Mouse (Mus musculus) hindbrain, embryonic 13.5 days (tissue): ENCODE results near the gene Syn3. TPM values are rescaled to one million over a fixed set of nuclear protein-coding genes. Genes with fewer than 3 reads are reported as not detected.
A peak's percentile ranks its signal among the peaks of the same experiment; 100 is the strongest.

Experiments used
- ATAC-seq: fragments of 200-750 bp; cut with Nextera tagmentation; 2 replicates; pipeline ENCODE4 v1.8.0; 2017; ENCODE audit warnings: moderate TSS enrichment; ENCODE audit not compliant: low FRiP score
- H3K27ac ChIP-seq: fragments of 300-500 bp; sonication (generic); 2 replicates; pipeline ENCODE4 v1.5.1; 2015; ENCODE audit warnings: inconsistent platforms, mild to moderate bottlenecking, moderate library complexity
- H3K27me3 ChIP-seq: fragments of 300-500 bp; sonication (generic); 2 replicates; pipeline ENCODE4 v1.6.1; 2015; ENCODE audit warnings: mild to moderate bottlenecking, inconsistent platforms
- H3K36me3 ChIP-seq: fragments of 300-500 bp; sonication (generic); 2 replicates; pipeline ENCODE4 v1.6.1; 2015; ENCODE audit warnings: mild to moderate bottlenecking, inconsistent platforms
- H3K4me1 ChIP-seq: fragments of 300-500 bp; sonication (generic); replicated peaks from 2 replicates; pipeline ENCODE4 v1.6.1; 2015; ENCODE audit warnings: inconsistent platforms
- H3K4me2 ChIP-seq: fragments of 300-500 bp; sonication (generic); 2 replicates; pipeline ENCODE4 v1.6.1; 2015; ENCODE audit warnings: inconsistent platforms, mild to moderate bottlenecking, moderate library complexity
- H3K4me3 ChIP-seq: fragments of 300-500 bp; sonication (generic); 2 replicates; pipeline ENCODE4 v1.5.1; 2015; ENCODE audit warnings: mild to moderate bottlenecking, inconsistent platforms
- H3K9ac ChIP-seq: fragments of 300-500 bp; sonication (generic); 2 replicates; pipeline ENCODE4 v1.6.1; 2015; ENCODE audit warnings: mild to moderate bottlenecking, inconsistent platforms
- H3K9me3 ChIP-seq: fragments of 300-500 bp; sonication (generic); 2 replicates; pipeline ENCODE4 v1.6.1; 2016; ENCODE audit warnings: inconsistent platforms
- WGBS: fragments of 180-500 bp; shearing (Covaris S2); methylation state at CpG from one replicate; pipeline ENCODE4 v1.1.7; 2015; 5-methylcytosine and 5-hydroxymethylcytosine counted together
- polyA plus RNA-seq: library from polyadenylated mRNA; unstranded; fragments of >200 nt; fragmentation: Nextera tagmentation; extraction: Ambion mirVana; gene quantifications from 2 replicates; pipeline ENCODE4 v1.2.1, GENCODE M21; 2015

Syn3 gene
- polyA plus RNA-seq, 1 experiment from 2014 or later, result 16.7 TPM

- Histone ChIP-seq H3K27ac (no peak overlapping the region), H3K9ac (no peak overlapping the region), H3K4me2 (no peak overlapping the region), H3K4me1 (peaks cover 28% of the 10 kb centered on the region), H3K36me3 (no peaks in the 10 kb centered on the region; the same call in 1 of the 2 replicates), H3K9me3 (no peaks in the 10 kb centered on the region), H3K27me3 (no peaks in the 10 kb centered on the region), H3K4me3 (no peak overlapping the region)
- WGBS, result 47% methylated on average over 4 of the region's 4 CpGs
- no peak for ATAC-seq
Measured at GRCm38 (mm10) chr10:86485971-86486370, 12.7 kb downstream of the Syn3 start.

GRCm38 (mm10) chr10:86483968-86484367 is 14.7 kb downstream of the Syn3 start:
- Histone ChIP-seq H3K4me1 (peaks cover 13% of the 10 kb centered on the region; the same call in 1 of the 2 replicates), H3K27me3 (no peaks in the 10 kb centered on the region), H3K9me3 (no peaks in the 10 kb centered on the region), H3K4me3 (no peak overlapping the region), H3K36me3 (no peaks in the 10 kb centered on the region; the same call in 1 of the 2 replicates), H3K9ac (no peak overlapping the region), H3K4me2 (no peak overlapping the region), H3K27ac (no peak overlapping the region)
- 14% methylated on average over 3 of the region's 3 CpGs for WGBS
- ATAC-seq, result no peak

GRCm38 (mm10) chr10:86482496-86482895 is 16.2 kb downstream of the Syn3 start:
- Histone ChIP-seq H3K4me2 (no peak overlapping the region), H3K4me3 (no peak overlapping the region), H3K27me3 (no peaks in the 10 kb centered on the region), H3K9me3 (no peaks in the 10 kb centered on the region), H3K36me3 (no peaks in the 10 kb centered on the region; the same call in 1 of the 2 replicates), H3K9ac (no peak overlapping the region), H3K27ac (no peak overlapping the region), H3K4me1 (peaks cover 13% of the 10 kb centered on the region; the same call in 1 of the 2 replicates)
- WGBS, result 86% methylated on average over 1 of the region's 1 CpGs
- no peak for ATAC-seq

GRCm38 (mm10) chr10:86480711-86481110 is 18.0 kb downstream of the Syn3 start:
- Histone ChIP-seq H3K4me1 (0 out of 2 replicates have a peak, but pooled peaks cover 8% of the 10 kb centered on the region), H3K9ac (no peak overlapping the region), H3K27ac (no peak overlapping the region), H3K9me3 (no peaks in the 10 kb centered on the region), H3K36me3 (no peaks in the 10 kb centered on the region; the same call in 1 of the 2 replicates), H3K4me2 (no peak overlapping the region), H3K4me3 (no peak overlapping the region), H3K27me3 (no peaks in the 10 kb centered on the region)
- ATAC-seq, result no peak
- WGBS, result 94% methylated on average over 6 of the region's 6 CpGs

DNA sequence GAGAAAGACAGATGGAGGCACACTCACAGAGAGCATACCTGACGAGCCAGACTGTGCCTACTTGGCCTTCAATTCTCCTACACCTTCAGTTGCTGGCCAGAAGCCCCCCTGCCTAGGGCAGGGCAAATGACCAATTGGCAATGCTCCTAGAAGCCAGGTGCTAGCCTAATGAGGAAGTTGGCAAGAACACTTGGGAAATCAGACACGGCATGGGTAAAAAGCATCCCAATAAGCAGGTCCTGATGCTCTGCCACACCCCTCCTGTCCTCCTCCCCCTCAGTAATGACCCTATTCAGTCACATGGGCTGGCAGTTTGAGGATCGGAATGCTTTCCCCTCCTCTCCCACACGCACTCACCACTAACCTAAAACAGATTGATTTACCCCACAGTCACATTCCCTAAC is 19.0 kb downstream of the Syn3 start:
- 0 out of 2 replicates have a peak, but pooled peaks cover 7% of the 10 kb centered on the region for H3K4me1 ChIP-seq
- no peak overlapping the region for H3K4me2 ChIP-seq
- ATAC-seq, result no peak
- H3K4me3 ChIP-seq, result no peak overlapping the region
- no peak overlapping the region for H3K27ac ChIP-seq
- no peaks in the 10 kb centered on the region for H3K27me3 ChIP-seq
- 64% methylated on average over 4 of the region's 4 CpGs for WGBS
- no peaks in the 10 kb centered on the region for H3K9me3 ChIP-seq
- no peak overlapping the region for H3K9ac ChIP-seq
- H3K36me3 ChIP-seq, result no peaks in the 10 kb centered on the region; the same call in 1 of the 2 replicates

- ATAC-seq, result no peak
- 84% methylated on average over 7 of the region's 7 CpGs for WGBS
- Histone ChIP-seq H3K4me1 (0 out of 2 replicates have a peak, but pooled peaks cover 5% of the 10 kb centered on the region), H3K9me3 (no peaks in the 10 kb centered on the region), H3K4me2 (no peak overlapping the region), H3K27me3 (no peaks in the 10 kb centered on the region), H3K4me3 (no peak overlapping the region), H3K9ac (no peak overlapping the region), H3K36me3 (no peaks in the 10 kb centered on the region), H3K27ac (no peak overlapping the region)
Measured at GRCm38 (mm10) chr10:86476720-86477119, 22.0 kb downstream of the Syn3 start.

GRCm38 (mm10) chr10:86475270-86475669 is 23.4 kb downstream of the Syn3 start:
- Histone ChIP-seq H3K4me1 (0 out of 2 replicates have a peak, but pooled peaks cover 5% of the 10 kb centered on the region), H3K9me3 (no peaks in the 10 kb centered on the region), H3K27ac (no peak overlapping the region), H3K36me3 (no peaks in the 10 kb centered on the region), H3K4me3 (no peak overlapping the region), H3K27me3 (no peaks in the 10 kb centered on the region), H3K9ac (no peak overlapping the region), H3K4me2 (no peak overlapping the region)
- WGBS, result 94% methylated on average over 5 of the region's 5 CpGs
- ATAC-seq, result no peak

DNA sequence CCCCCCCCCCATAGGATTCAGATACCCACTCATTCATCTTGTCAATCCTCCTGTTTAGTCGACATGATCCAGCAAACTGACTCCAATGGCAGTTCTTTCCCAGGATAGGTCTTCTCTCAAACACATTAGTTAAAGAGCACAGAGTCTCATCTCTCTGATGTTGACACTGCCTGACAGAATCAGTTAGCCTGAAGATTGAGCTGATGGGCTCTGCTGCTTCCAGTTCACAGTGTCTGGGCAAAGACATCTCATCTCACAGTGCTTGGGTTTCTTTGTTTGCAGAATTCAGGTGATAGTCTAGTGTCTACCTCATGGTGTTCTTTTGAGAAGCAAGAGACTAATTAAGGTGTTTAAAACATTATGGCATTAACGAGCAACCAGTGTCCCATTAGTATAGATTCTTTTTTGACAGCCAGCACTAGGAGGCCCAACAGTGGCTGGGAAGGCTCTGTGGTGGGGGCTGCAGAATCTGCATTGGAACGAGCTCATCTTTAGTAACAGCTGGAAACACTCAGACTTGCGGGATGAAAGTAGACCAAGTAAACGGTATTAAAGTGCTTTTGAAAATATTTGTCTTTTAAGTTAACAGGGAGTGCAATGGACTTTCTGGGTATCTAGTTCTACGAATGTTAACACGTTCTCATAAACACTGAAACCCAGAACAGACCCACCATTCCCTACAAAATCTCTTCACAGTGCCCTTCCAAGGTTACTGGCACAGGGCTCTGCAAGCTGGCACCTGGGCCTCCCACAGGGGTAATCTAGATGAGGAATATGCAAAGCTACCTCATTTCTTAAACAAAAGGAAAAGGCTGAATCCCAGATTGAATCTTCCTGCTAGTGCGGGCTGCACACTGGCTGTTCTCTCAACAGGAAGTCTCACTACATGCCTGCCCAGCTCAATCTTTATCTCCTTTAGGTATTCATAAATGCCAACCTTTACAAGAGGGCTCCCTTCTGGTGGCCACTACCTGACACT is 24.2 kb downstream of the Syn3 start:
- ATAC-seq, result no peak; the same call in 1 of the 2 replicates
- Histone ChIP-seq H3K27ac (no peak overlapping the region), H3K27me3 (no peaks in the 10 kb centered on the region), H3K4me2 (no peak overlapping the region), H3K9ac (no peak overlapping the region), H3K9me3 (no peaks in the 10 kb centered on the region), H3K36me3 (no peaks in the 10 kb centered on the region), H3K4me3 (no peak overlapping the region), H3K4me1 (no peaks in the 10 kb centered on the region)
- WGBS, result 80% methylated on average over 8 of the region's 8 CpGs

GRCm38 (mm10) chr10:86473637-86474154 is 25.0 kb downstream of the Syn3 start:
- no peak for ATAC-seq
- Histone ChIP-seq H3K4me3 (no peak overlapping the region), H3K4me2 (no peak overlapping the region), H3K36me3 (no peaks in the 10 kb centered on the region), H3K9me3 (no peaks in the 10 kb centered on the region), H3K27ac (no peak overlapping the region), H3K9ac (no peak overlapping the region), H3K4me1 (no peaks in the 10 kb centered on the region), H3K27me3 (no peaks in the 10 kb centered on the region)
- WGBS, result 48% methylated on average over 3 of the region's 3 CpGs

DNA sequence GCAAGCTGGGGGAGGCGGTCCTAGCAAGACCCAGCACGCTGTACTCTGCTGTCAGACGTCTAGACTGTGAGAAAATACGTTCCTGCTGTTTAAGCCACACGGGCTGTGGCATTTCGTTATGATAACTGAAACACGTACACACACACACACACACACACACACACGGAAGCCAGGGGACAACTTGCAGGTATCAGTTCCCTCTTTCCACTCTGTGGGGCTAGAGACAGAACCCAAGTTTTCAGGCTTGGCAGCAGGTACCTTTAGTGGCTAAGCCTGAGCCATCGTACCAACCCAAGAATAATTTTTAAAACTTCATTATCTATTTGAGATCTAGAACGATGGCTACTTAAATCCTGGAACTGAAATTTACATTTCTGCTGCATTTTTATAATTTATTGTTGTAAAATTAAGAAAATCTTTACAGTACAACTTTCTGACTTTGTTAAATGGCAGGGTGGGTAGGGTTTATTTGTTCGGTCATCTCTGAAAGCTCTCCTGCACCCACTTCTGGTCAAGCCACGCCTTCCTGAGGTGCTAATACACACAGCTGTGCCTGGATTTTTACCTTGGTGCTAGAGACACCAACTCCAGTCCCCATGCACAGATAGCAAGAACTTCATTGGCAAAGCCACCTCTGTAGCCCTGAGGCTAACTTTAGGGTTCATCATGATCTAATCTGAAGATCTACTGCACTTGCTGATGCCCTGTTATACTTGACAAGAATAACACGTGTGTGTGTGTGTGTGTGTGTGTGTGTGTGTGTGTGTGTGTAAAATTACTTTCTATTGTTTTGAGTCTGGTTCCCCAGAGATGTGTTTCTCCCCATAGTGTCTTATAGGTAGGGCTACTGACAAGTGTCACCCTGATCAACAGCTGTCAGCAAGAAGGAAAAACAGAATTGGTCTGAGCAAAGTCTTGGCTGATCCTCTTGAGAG is 29.8 kb downstream of the Syn3 start:
- ATAC-seq, result no peak
- 88% methylated on average over 13 of the region's 13 CpGs for WGBS
- H3K4me1 ChIP-seq, result no peaks in the 10 kb centered on the region

DNA sequence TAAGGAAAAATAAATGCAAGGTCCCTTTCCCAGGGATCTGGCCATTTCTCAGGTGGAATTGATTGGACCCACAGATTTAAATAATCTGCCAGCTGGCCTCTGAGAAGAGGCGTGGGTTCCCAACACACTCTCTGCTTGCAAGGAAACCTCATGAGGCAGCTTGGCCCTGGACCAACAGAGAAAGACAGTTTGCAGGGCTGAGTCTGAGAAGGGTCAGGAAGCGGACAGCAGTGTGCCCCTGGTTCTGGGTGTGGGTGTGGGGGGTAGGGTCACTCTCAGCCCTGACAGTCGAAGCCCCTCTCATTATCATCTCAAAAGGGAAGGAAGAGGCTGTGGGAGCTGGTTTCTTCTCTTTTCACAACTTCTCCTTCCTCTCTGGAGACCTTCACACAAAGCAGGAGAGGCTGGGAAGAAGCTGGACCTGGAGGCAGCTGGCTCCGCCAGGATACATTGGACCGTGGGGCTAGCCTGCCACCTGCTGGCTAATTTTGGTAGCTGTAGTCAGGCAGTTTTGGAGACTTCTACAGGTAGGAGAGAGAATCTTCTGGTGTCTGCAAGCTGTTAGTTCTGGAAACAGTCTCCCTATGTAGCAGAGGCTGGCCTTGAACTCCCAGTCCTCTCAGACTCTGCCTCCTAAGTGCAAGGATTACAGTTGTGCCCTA is 35.0 kb downstream of the Syn3 start:
- Histone ChIP-seq H3K4me2 (no peak overlapping the region), H3K27me3 (0 out of 2 replicates have a peak, but pooled peaks cover 6% of the 10 kb centered on the region), H3K4me3 (no peak overlapping the region), H3K36me3 (peaks cover 38% of the 10 kb centered on the region), H3K9me3 (no peaks in the 10 kb centered on the region), H3K4me1 (peaks cover 16% of the 10 kb centered on the region; the same call in 1 of the 2 replicates), H3K9ac (no peak overlapping the region), H3K27ac (no peak overlapping the region)
- WGBS, result 23% methylated on average over 5 of the region's 5 CpGs
- peak; percentile 86 for ATAC-seq

More for the DNA sequence above, 29.8 kb downstream of the Syn3 start:
- Histone ChIP-seq H3K27ac (no peak overlapping the region), H3K4me3 (no peak overlapping the region), H3K4me2 (no peak overlapping the region), H3K9me3 (no peaks in the 10 kb centered on the region), H3K9ac (no peak overlapping the region), H3K27me3 (no peaks in the 10 kb centered on the region), H3K36me3 (peaks cover 22% of the 10 kb centered on the region)
